Mouse (Mus musculus): Measurements from ENCODE around the gene Mmp17. TPM values are rescaled to one million over a fixed set of nuclear protein-coding genes. Genes with fewer than 3 reads are reported as not detected.

Gene Mmp17
- polyA plus RNA-seq, 1 experiment from 2014 or later = 1.3 TPM

Other genes with a start within 250 kb of the Mmp17 start
- gene Sfswap, start 82.9 kb upstream of the Mmp17 start, polyA plus RNA-seq (2016; fragmentation: Nextera tagmentation; extraction: Ambion mirVana) = 27.7 and 40.3 TPM in 2 replicates
- 5.0 and 5.2 TPM in 2 replicates for gene Zfp11, start 85.9 kb downstream of the Mmp17 start, polyA plus RNA-seq (2016; fragmentation: Nextera tagmentation; extraction: Ambion mirVana)
- not detected in 2 replicates for gene Sept14, start 124.3 kb downstream of the Mmp17 start, polyA plus RNA-seq (2016; fragmentation: Nextera tagmentation; extraction: Ambion mirVana)
- gene Mrps17, start 131.3 kb downstream of the Mmp17 start, polyA plus RNA-seq (2016; fragmentation: Nextera tagmentation; extraction: Ambion mirVana) = 162 and 176 TPM in 2 replicates
- 140 and 220 TPM in 2 replicates for gene Nipsnap2, start 140.9 kb downstream of the Mmp17 start, polyA plus RNA-seq (2016; fragmentation: Nextera tagmentation; extraction: Ambion mirVana)
- gene Psph, start 203.3 kb downstream of the Mmp17 start, polyA plus RNA-seq (2016; fragmentation: Nextera tagmentation; extraction: Ambion mirVana) = 36.3 and 55.4 TPM in 2 replicates

Data from heart, embryonic 10.5 days (tissue).